Mouse (Mus musculus) CD8-positive naive resting alpha-beta T cell, adult 57 days (primary cell): Measurements from ENCODE around the gene Colec11. TPM values are rescaled to one million over a fixed set of nuclear protein-coding genes. Genes with fewer than 3 reads are reported as not detected.

Experiments used
- total RNA-seq: library from RNA; stranded (reverse); gene quantifications from one replicate; pipeline ENCODE4 v1.2.4, GENCODE M21; 2023

Gene Colec11
- total RNA-seq, result not detected

GRCm38 (mm10) chr12:28623195-28623594, at the start of gene Colec11:
TSS of gene Colec11 (minus strand) at chr12:28623377.

GRCm38 (mm10) chr12:28649141-28650110, 26.2 kb upstream of the Colec11 start, which contains the start of gene Rnaseh1:
TSS of gene Rnaseh1 (plus strand) at chr12:28649602.

GRCm38 (mm10) chr12:28635535-28636476, 12.6 kb upstream of the Colec11 start, which contains the start of gene Rps7:
TSS of gene Rps7 (minus strand) at chr12:28635953.

GRCm38 (mm10) chr12:28582423-28582822, 40.8 kb downstream of the Colec11 start, which contains the start of gene Allc:
TSS of gene Allc (minus strand) at chr12:28582523.

GRCm38 (mm10) chr12:28552299-28552698, 70.9 kb downstream of the Colec11 start, which contains the start of gene Dcdc2c:
TSS of gene Dcdc2c (minus strand) at chr12:28552399.

Other genes starting within 250 kb of the Colec11 start
- not detected for gene Dcdc2c, start 71.0 kb downstream of the Colec11 start, total RNA-seq
- not detected for gene Allc, start 40.9 kb downstream of the Colec11 start, total RNA-seq
- gene Rps7, start 12.6 kb upstream of the Colec11 start, total RNA-seq, result 1,556 TPM
- gene Rnaseh1, start 26.2 kb upstream of the Colec11 start, total RNA-seq, result 28.6 TPM
- gene Adi1, start 51.9 kb upstream of the Colec11 start, total RNA-seq, result 44.7 TPM
- 74.2 TPM for gene Trappc12, start 127.1 kb upstream of the Colec11 start, total RNA-seq
- gene Eipr1, start 128.4 kb upstream of the Colec11 start, total RNA-seq, result 60.5 TPM